Mouse (Mus musculus): ENCODE results near the gene P2rx7.

GRCm38 (mm10) chr5:122613908-122614732, 29.6 kb upstream of the P2rx7 start, which contains the start of gene Ift81:
- TF ChIP-seq CTCF (IDR thresholded peaks at IDR 0.05; ENCODE audit: control insufficient read depth, insufficient read depth, insufficient read length), result no peak
- TF ChIP-seq USF1 (IDR thresholded peaks at IDR 0.05; ENCODE audit: low read depth), result no peak
